Mouse (Mus musculus) midbrain, embryonic 14.5 days (tissue): ENCODE data around the gene A930004D18Rik. TPM values are rescaled to one million over a fixed set of nuclear protein-coding genes. Genes with fewer than 3 reads are reported as not detected.
"Not testable (repeated sequence)": the region's sequence is repeated elsewhere in the genome, so short reads cannot be mapped to it uniquely, and the experiment has no call there.

Experiments
- ATAC-seq: fragments of 200-750 bp; cut with Nextera tagmentation; 2 replicates; pipeline ENCODE4 v1.8.0; 2017; ENCODE audit warnings: moderate number of reproducible peaks, moderate library complexity; ENCODE audit not compliant: low FRiP score, low TSS enrichment
- DNase-seq: peaks from one replicate; pipeline ENCODE4 v3.0.0-alpha.2; 2015
- H3K27ac ChIP-seq: fragments of 300-500 bp; sonication (generic); replicated peaks from 2 replicates; pipeline ENCODE4 v1.5.1; 2014; ENCODE audit warnings: mild to moderate bottlenecking, low read depth, low read length, moderate library complexity
- H3K27me3 ChIP-seq: fragments of 300-500 bp; sonication (generic); 2 replicates; pipeline ENCODE4 v1.6.1; 2014; ENCODE audit warnings: low read length, control low read depth, mixed read lengths; ENCODE audit not compliant: control insufficient read depth, insufficient read depth
- H3K36me3 ChIP-seq: fragments of 300-500 bp; sonication (generic); 2 replicates; pipeline ENCODE4 v1.6.1; 2014; ENCODE audit warnings: low read length, control low read depth; ENCODE audit not compliant: control insufficient read depth, insufficient read depth
- H3K4me1 ChIP-seq: fragments of 300-500 bp; sonication (generic); 2 replicates; pipeline ENCODE4 v1.6.1; 2014; ENCODE audit warnings: mild to moderate bottlenecking, antibody characterized with exemption, low read length, control low read depth; ENCODE audit not compliant: control insufficient read depth, insufficient read depth
- H3K4me2 ChIP-seq: fragments of 300-500 bp; sonication (generic); 2 replicates; pipeline ENCODE4 v1.6.1; 2014; ENCODE audit warnings: mild to moderate bottlenecking, low read length, moderate library complexity
- H3K4me3 ChIP-seq: fragments of 300-500 bp; sonication (generic); replicated peaks from 2 replicates; pipeline ENCODE4 v1.5.1; 2014; ENCODE audit warnings: low read depth, low read length
- H3K9ac ChIP-seq: fragments of 300-500 bp; sonication (generic); replicated peaks from 2 replicates; pipeline ENCODE4 v1.6.1; 2014; ENCODE audit warnings: mild to moderate bottlenecking, low read length, moderate library complexity
- H3K9me3 ChIP-seq: fragments of 300-500 bp; sonication (generic); 2 replicates; pipeline ENCODE4 v1.6.1; 2016; ENCODE audit warnings: low read length, control low read depth, mixed read lengths; ENCODE audit not compliant: control insufficient read depth
- WGBS: fragments of 180-500 bp; shearing (Covaris S2); extraction: QIAGEN DNeasy Blood & Tissue Kit; methylation state at CpG from one replicate; pipeline ENCODE4 v1.1.7; 2014; 5-methylcytosine and 5-hydroxymethylcytosine counted together
- microRNA-seq: library from miRNA; unstranded; fragments of <30 nt; microRNA quantifications from one replicate; pipeline ENCODE4, GENCODE M21; 2016
- polyA plus RNA-seq: library from polyadenylated mRNA; unstranded; fragments of >200 nt; fragmentation: Nextera tagmentation; extraction: Ambion mirVana; gene quantifications from 2 replicates; pipeline ENCODE4 v1.2.1, GENCODE M21; 2014

A930004D18Rik gene
- polyA plus RNA-seq, 1 experiment from 2014 or later: 9.2 TPM

DNA sequence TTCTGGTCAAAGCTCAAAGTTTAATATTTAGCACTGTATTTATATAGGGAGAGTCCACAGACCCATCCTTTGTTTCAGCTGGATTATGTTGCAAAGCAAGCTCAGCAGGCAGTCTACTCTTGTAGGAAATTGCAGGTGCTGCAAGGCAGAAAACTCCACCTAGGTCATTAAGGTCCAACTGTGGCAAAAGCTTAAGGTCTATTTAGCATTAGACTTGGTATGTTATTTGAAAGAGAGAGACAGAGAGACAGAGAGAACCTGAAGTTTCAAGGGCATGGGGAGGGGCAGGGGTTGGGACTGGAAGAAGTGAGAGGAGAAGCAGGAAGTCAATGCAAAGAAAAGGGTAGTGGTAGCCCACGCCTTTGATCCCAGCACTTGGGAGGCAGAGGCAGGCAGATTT is 54.8 kb downstream of the A930004D18Rik start:
- DNase-seq (no peak), ATAC-seq (no peak)
- 88% methylated on average over 1 of the region's 1 CpGs for WGBS

DNA sequence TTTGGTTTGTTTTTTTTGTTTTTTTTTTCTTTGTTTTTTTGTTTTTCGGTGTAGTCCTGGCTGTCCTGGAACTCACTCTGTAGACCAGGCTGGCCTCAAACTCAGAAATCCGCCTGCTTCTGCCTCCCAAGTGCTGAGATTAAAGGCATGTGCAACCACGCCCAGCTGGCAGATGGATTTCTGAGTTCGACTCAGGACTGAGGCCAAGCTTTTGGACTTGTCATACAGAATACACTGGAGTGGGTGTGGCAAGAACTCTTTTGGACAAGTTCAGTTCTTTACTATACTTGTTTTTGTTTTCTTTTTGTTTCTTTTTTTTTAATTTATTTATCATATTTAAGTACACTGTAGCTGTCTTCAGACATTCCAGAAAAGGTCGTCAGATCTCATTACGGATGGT is 58.8 kb downstream of the A930004D18Rik start:
- H3K36me3 ChIP-seq: no peaks in the 10 kb centered on the region
- ATAC-seq (no peak), DNase-seq (no peak)
- WGBS: 92% methylated on average over 6 of the region's 6 CpGs
- H3K9ac ChIP-seq: no peak overlapping the region
- no peaks in the 10 kb centered on the region for H3K27me3 ChIP-seq
- H3K4me2 ChIP-seq: no peak overlapping the region
- H3K4me1 ChIP-seq: no peaks in the 10 kb centered on the region
- H3K27ac ChIP-seq: no peak overlapping the region
- H3K9me3 ChIP-seq: no peaks in the 10 kb centered on the region
- no peak overlapping the region for H3K4me3 ChIP-seq

More for the DNA sequence above, 54.8 kb downstream of the A930004D18Rik start:
- Histone ChIP-seq H3K27me3 (no peaks in the 10 kb centered on the region), H3K27ac (no peak overlapping the region), H3K9me3 (no peaks in the 10 kb centered on the region), H3K36me3 (no peaks in the 10 kb centered on the region), H3K9ac (no peak overlapping the region), H3K4me1 (no peaks in the 10 kb centered on the region), H3K4me2 (no peak overlapping the region), H3K4me3 (no peak overlapping the region)

DNA sequence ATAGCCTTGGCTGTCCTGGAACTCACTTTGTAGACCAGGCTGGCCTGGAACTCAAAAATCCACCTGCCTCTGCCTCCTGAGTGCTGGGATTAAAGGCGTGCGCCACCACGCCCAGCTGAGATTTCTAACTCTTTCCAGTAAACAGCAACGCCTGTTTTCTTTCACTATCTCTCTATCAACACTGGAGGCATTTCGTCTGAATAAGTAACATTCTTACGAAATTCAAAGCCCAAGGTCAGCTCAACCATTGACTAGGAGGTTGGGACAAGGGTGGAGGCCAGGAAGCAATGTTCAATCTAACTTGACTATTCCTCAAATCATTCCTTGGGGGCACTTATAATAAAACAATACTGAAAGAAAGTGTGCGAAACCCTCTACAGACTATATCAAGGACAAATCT is 59.3 kb downstream of the A930004D18Rik start:
- ATAC-seq, H3K9me3 ChIP-seq, H3K27ac ChIP-seq, H3K36me3 ChIP-seq, DNase-seq, H3K9ac ChIP-seq, H3K4me2 ChIP-seq, H3K4me3 ChIP-seq, H3K27me3 ChIP-seq, H3K4me1 ChIP-seq: not testable (repeated sequence)
- 96% methylated on average over 7 of the region's 7 CpGs for WGBS

DNA sequence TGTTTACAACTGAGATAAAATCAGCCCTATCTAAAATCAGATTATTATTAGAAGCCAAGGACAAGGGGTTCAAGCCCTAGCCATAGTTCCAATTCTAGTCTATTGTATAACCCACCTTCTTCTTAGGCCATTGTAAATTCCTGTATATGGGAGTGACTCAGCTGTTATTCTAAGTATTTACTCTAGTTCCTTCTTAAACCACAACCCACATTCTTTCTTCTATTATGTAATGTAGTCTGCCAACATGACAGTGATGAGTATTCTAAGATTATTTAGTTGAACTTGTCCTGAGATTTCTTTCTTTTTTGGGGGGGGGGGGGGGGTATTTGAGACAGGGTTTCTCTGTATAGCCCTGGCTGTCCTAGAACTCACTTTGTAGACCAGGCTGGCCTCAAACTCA is 59.9 kb downstream of the A930004D18Rik start:
- not testable (repeated sequence) for H3K9ac ChIP-seq, H3K27me3 ChIP-seq, DNase-seq, H3K36me3 ChIP-seq, H3K4me3 ChIP-seq, H3K4me1 ChIP-seq, H3K9me3 ChIP-seq, H3K4me2 ChIP-seq, ATAC-seq, H3K27ac ChIP-seq

DNA sequence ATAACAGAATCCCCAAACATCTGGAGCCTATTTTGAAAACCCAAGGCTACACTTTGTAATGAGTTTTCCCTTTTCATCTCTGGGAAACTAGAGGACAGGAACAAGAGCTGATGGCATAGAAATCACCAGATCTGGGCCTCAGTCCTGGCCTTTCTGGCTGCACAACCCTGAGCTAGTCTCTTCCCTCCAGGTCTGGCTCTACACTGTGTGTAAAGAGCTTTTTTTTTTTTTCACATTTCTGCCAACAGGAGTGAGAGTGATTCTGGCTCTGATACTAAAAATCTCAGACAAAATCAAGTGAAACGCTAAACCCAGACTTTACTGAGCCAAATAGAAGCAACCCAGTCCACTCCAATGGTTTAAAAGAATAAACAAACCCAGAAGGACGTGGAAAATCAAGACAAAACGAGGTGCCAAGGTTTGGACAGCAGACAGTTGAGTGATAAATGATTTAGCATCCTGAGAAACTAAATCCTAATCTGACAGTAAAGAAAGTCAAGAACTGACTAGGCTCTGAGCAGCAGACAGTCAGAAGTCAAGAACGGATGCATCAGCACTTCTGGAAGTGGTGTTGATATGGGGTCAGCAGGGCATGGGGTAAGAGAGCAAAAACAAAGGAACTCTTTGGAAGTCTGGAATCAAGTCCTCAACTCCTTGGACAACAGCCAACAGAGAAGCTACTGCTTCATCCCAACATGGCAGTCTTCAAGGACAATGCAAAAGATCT is 61.8 kb downstream of the A930004D18Rik start:
- no peaks in the 10 kb centered on the region for H3K9me3 ChIP-seq
- H3K27me3 ChIP-seq: no peaks in the 10 kb centered on the region
- H3K36me3 ChIP-seq: no peaks in the 10 kb centered on the region
- H3K27ac ChIP-seq: no peak overlapping the region
- WGBS: 80% methylated on average over 4 of the region's 4 CpGs
- no peak overlapping the region for H3K4me3 ChIP-seq
- H3K4me2 ChIP-seq: no peak overlapping the region
- no peak for ATAC-seq
- no peaks in the 10 kb centered on the region for H3K4me1 ChIP-seq
- no peak overlapping the region for H3K9ac ChIP-seq
- DNase-seq: no peak

Small RNAs within 50 kb of the gene (microRNA-seq; reads per million reads assigned to microRNA genes)
- 7.8 reads per million, percentile 32 among the genes with 10 or more reads in this experiment for gene Mir7655

Other genes starting within 250 kb of the A930004D18Rik start
- gene H2al2a, start 40.8 kb downstream of the A930004D18Rik start, polyA plus RNA-seq: not detected in 2 replicates
- 9.1 and 9.4 TPM in 2 replicates for gene Skida1, start 11.3 kb upstream of the A930004D18Rik start, polyA plus RNA-seq
- 33.5 and 40.1 TPM in 2 replicates for gene Mllt10, start 17.5 kb upstream of the A930004D18Rik start, polyA plus RNA-seq